Mouse (Mus musculus) stomach, embryonic 16.5 days (tissue): ENCODE measurements around the gene Gm10663. TPM values are rescaled to one million over a fixed set of nuclear protein-coding genes. Genes with fewer than 3 reads are reported as not detected.

Experiments
- ATAC-seq: fragments of 200-750 bp; cut with Nextera tagmentation; 2 replicates; pipeline ENCODE4 v1.8.0; 2017; ENCODE audit warnings: moderate number of reproducible peaks, moderate TSS enrichment; ENCODE audit not compliant: insufficient read depth, low FRiP score
- H3K27ac ChIP-seq: fragments of 300-500 bp; sonication (generic); 2 replicates; pipeline ENCODE4 v1.5.1; 2014; ENCODE audit warnings: low read length
- H3K27me3 ChIP-seq: fragments of 300-500 bp; sonication (generic); 2 replicates; pipeline ENCODE4 v1.6.1; 2014; ENCODE audit warnings: low read length, control low read depth, mixed read lengths; ENCODE audit not compliant: control insufficient read depth, insufficient read depth
- H3K36me3 ChIP-seq: fragments of 300-500 bp; sonication (generic); 2 replicates; pipeline ENCODE4 v1.6.1; 2014; ENCODE audit warnings: low read length; ENCODE audit not compliant: control insufficient read depth, insufficient read depth
- H3K4me1 ChIP-seq: fragments of 300-500 bp; sonication (generic); 2 replicates; pipeline ENCODE4 v1.6.1; 2014; ENCODE audit warnings: low read length, control low read depth, mixed read lengths; ENCODE audit not compliant: control insufficient read depth, insufficient read depth
- H3K4me2 ChIP-seq: fragments of 300-500 bp; sonication (generic); 2 replicates; pipeline ENCODE4 v1.6.1; 2014; ENCODE audit warnings: low read depth, low read length, mixed read lengths
- H3K4me3 ChIP-seq: fragments of 300-500 bp; sonication (generic); replicated peaks from 2 replicates; pipeline ENCODE4 v1.5.1; 2014; ENCODE audit warnings: mild to moderate bottlenecking, low read length
- H3K9ac ChIP-seq: fragments of 300-500 bp; sonication (generic); 2 replicates; pipeline ENCODE4 v1.6.1; 2014; ENCODE audit warnings: low read length
- H3K9me3 ChIP-seq: fragments of 300-500 bp; sonication (generic); replicated peaks from 2 replicates; pipeline ENCODE4 v1.6.1; 2016; ENCODE audit warnings: low read length, control low read depth; ENCODE audit not compliant: control insufficient read depth
- WGBS: fragments of 180-500 bp; shearing (Covaris S2); extraction: QIAGEN DNeasy Blood & Tissue Kit; methylation state at CpG from one replicate; pipeline ENCODE4 v1.1.7; 2014; 5-methylcytosine and 5-hydroxymethylcytosine counted together
- polyA plus RNA-seq: library from polyadenylated mRNA; unstranded; fragments of >200 nt; fragmentation: Nextera tagmentation; extraction: Ambion mirVana; gene quantifications from 2 replicates; pipeline ENCODE4 v1.2.1, GENCODE M21; 2015

Gene Gm10663
- polyA plus RNA-seq, 1 experiment from 2014 or later: not detected

GRCm38 (mm10) chr8:65067694-65068472, 7.0 kb upstream of the Gm10663 start:
- H3K9me3 ChIP-seq: no peaks in the 10 kb centered on the region
- H3K27me3 ChIP-seq: no peaks in the 10 kb centered on the region
- no peaks in the 10 kb centered on the region for H3K36me3 ChIP-seq
- H3K9ac ChIP-seq: no peak overlapping the region
- no peak overlapping the region for H3K4me3 ChIP-seq
- no peak for ATAC-seq
- 42% methylated on average over 10 of the region's 10 CpGs for WGBS
- H3K27ac ChIP-seq: no peak overlapping the region
- no peaks in the 10 kb centered on the region for H3K4me1 ChIP-seq
- no peak overlapping the region for H3K4me2 ChIP-seq

DNA sequence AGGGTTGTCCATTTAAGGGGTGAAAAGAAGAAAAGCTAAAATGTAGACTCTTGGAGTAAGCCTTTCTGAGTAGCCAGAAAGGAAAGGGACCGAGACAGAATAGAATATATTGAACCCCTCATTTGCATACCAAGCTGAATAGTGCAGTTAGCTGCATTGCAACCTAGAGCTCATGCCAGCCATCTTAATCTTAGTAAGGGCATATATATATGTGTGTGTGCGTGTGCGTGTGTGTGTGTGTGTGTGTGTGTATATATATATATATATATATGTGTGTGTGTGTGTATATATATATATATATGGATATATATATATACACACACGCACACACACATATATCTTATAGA, 6.4 kb upstream of the Gm10663 start:
- no peak overlapping the region for H3K4me3 ChIP-seq
- no peak overlapping the region for H3K9ac ChIP-seq
- H3K9me3 ChIP-seq: no peaks in the 10 kb centered on the region
- no peak overlapping the region for H3K4me2 ChIP-seq
- no peak overlapping the region for H3K27ac ChIP-seq
- ATAC-seq: no peak
- 77% methylated on average over 4 of the region's 4 CpGs for WGBS
- H3K4me1 ChIP-seq: no peaks in the 10 kb centered on the region
- no peaks in the 10 kb centered on the region for H3K36me3 ChIP-seq
- no peaks in the 10 kb centered on the region for H3K27me3 ChIP-seq

DNA sequence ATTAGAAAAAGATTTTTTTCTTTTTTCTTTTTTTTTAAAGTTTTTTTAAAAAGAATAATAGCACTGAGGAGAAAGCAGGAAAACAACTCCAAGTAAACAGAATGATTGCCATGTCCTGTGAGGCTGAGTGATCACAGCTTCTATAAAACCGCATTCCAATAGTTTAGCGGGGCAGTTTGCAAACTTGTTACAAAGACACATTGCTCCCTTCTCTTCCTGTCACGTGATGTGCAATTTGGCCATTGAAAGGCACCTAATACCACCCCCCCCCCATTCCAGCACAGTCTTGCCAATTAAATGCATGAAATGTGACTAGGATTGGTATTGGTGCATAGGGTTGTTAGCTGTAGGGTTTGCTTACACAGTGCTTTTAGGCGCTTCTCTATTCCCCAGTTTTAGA, 3.8 kb upstream of the Gm10663 start:
- H3K9ac ChIP-seq: no peak overlapping the region
- no peak overlapping the region for H3K27ac ChIP-seq
- no peak overlapping the region for H3K4me2 ChIP-seq
- no peaks in the 10 kb centered on the region for H3K27me3 ChIP-seq
- WGBS: 52% methylated on average over 4 of the region's 4 CpGs
- no peak overlapping the region for H3K4me3 ChIP-seq
- H3K9me3 ChIP-seq: no peaks in the 10 kb centered on the region
- H3K36me3 ChIP-seq: no peaks in the 10 kb centered on the region
- H3K4me1 ChIP-seq: no peaks in the 10 kb centered on the region
- ATAC-seq: no peak

DNA sequence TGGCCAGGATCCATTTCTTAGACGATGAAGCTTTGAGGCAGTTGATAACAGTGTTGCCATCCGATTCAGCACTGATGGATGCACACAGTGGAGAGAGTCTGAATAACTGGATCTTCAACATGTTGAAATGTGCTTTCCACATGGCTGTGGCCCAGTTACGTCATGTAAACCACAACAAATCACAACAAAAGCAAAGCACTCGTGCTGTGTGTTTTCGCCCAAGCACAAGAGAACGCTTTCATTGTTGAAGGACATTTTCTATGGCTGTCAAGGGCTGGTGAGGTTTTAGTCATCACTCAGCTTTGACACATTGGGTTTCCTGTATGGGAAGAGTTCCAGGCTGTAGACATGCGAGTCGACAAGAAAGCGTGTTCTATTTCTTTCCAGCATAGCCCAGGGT, 5.9 kb downstream of the Gm10663 start:
- Histone ChIP-seq H3K9me3 (no peaks in the 10 kb centered on the region), H3K4me2 (no peak overlapping the region), H3K4me1 (no peaks in the 10 kb centered on the region), H3K27me3 (no peaks in the 10 kb centered on the region), H3K4me3 (no peak overlapping the region), H3K9ac (no peak overlapping the region), H3K36me3 (no peaks in the 10 kb centered on the region), H3K27ac (no peak overlapping the region)
- WGBS: 72% methylated on average over 9 of the region's 9 CpGs
- ATAC-seq: no peak

- Histone ChIP-seq H3K9ac (no peak overlapping the region), H3K9me3 (no peaks in the 10 kb centered on the region), H3K4me1 (no peaks in the 10 kb centered on the region), H3K27me3 (no peaks in the 10 kb centered on the region), H3K27ac (no peak overlapping the region), H3K4me3 (no peak overlapping the region), H3K36me3 (no peaks in the 10 kb centered on the region), H3K4me2 (no peak overlapping the region)
- WGBS: 79% methylated on average over 2 of the region's 2 CpGs
- no peak for ATAC-seq
Measured at GRCm38 (mm10) chr8:65085680-65086079, 10.8 kb downstream of the Gm10663 start.

- Histone ChIP-seq H3K9ac (no peak overlapping the region), H3K4me1 (no peaks in the 10 kb centered on the region), H3K4me2 (no peak overlapping the region), H3K4me3 (no peak overlapping the region), H3K9me3 (no peaks in the 10 kb centered on the region), H3K27me3 (no peaks in the 10 kb centered on the region), H3K36me3 (no peaks in the 10 kb centered on the region), H3K27ac (no peak overlapping the region)
- ATAC-seq: no peak
- WGBS: 65% methylated on average over 8 of the region's 8 CpGs
Measured at GRCm38 (mm10) chr8:65087711-65088110, 12.9 kb downstream of the Gm10663 start.

- no peaks in the 10 kb centered on the region for H3K27me3 ChIP-seq
- ATAC-seq: no peak
- H3K4me2 ChIP-seq: no peak overlapping the region
- WGBS: 87% methylated on average over 12 of the region's 12 CpGs
- H3K9ac ChIP-seq: no peak overlapping the region
- no peak overlapping the region for H3K27ac ChIP-seq
- H3K36me3 ChIP-seq: no peaks in the 10 kb centered on the region
- H3K4me1 ChIP-seq: no peaks in the 10 kb centered on the region
- no peaks in the 10 kb centered on the region for H3K9me3 ChIP-seq
- H3K4me3 ChIP-seq: no peak overlapping the region
Measured at GRCm38 (mm10) chr8:65088120-65088519, 13.3 kb downstream of the Gm10663 start.

DNA sequence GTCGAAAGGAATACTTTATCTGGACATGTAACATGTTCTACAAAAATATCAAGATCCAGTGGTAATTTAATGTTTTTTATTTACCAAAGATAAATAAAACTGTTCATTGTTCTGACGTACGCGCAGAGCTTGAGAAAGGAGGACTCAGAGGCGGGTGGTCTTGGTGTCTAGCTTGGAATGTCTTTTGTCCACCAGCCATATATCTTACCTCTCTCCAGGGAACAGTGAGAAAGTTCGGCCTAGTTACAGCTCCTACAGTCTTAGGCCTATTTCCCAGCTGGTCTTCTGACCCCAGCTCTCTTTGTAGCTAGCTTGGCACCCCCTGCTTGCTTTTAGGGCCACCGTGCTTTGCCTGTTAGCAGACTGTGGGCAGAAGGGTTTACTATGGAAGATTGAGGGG, 14.9 kb downstream of the Gm10663 start:
- Histone ChIP-seq H3K9me3 (no peaks in the 10 kb centered on the region), H3K4me1 (no peaks in the 10 kb centered on the region), H3K4me3 (no peak overlapping the region), H3K9ac (no peak overlapping the region), H3K27me3 (no peaks in the 10 kb centered on the region), H3K4me2 (no peak overlapping the region), H3K36me3 (no peaks in the 10 kb centered on the region), H3K27ac (no peak overlapping the region)
- ATAC-seq: no peak
- 63% methylated on average over 7 of the region's 7 CpGs for WGBS

DNA sequence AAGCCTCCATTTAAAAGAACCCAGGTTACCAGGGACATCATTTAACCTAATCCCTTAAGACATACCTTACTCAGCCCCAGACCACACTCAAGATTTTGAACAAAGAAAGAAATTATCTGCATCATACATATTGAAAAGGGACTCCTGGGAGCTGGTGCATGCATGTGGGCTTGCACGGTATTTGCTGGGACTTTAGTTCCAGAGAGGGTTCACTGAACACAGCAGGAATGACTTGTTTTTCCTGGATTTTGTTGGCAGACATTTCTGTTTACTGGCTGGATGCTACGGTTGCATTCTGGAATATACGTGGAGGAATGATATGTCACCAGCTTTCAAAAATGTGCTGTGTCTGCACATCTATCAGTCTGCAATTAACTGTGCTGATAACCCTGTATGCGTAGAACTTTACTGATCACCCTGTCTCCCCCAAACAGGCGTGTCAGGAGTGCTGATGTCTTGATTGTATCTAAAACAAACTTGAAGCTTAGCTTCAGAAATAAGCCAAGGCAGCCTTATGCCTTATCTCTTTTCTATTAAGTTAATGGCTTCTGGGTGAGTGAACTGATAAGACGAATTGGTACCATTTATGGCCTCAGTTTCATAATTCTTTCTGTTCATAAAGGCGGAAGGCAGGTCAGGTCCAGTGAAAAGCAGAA, 23.1 kb downstream of the Gm10663 start:
- no peak overlapping the region for H3K9ac ChIP-seq
- H3K4me1 ChIP-seq: no peaks in the 10 kb centered on the region
- H3K27me3 ChIP-seq: no peaks in the 10 kb centered on the region
- H3K4me2 ChIP-seq: no peak overlapping the region
- no peak overlapping the region for H3K27ac ChIP-seq
- no peaks in the 10 kb centered on the region for H3K36me3 ChIP-seq
- H3K9me3 ChIP-seq: no peaks in the 10 kb centered on the region
- 44% methylated on average over 7 of the region's 7 CpGs for WGBS
- H3K4me3 ChIP-seq: no peak overlapping the region
- no peak for ATAC-seq
